Mouse (Mus musculus) embryonic facial prominence, embryonic 10.5 days (tissue): ENCODE data around the gene Slc39a3. TPM values are rescaled to one million over a fixed set of nuclear protein-coding genes. Genes with fewer than 3 reads are reported as not detected.
"Not testable (repeated sequence)": the region's sequence is repeated elsewhere in the genome, so short reads cannot be mapped to it uniquely, and the experiment has no call there.

Experiments used
- DNase-seq: peaks from one replicate; pipeline ENCODE4 v3.0.0-alpha.2; 2017; ENCODE audit warnings: low spot score
- H3K27ac ChIP-seq: fragments of 300-500 bp; sonication (generic); replicated peaks from 2 replicates; pipeline ENCODE4 v1.5.1; 2016; ENCODE audit warnings: mild to moderate bottlenecking
- H3K27me3 ChIP-seq: fragments of 300-500 bp; sonication (generic); replicated peaks from 2 replicates; pipeline ENCODE4 v1.6.1; 2016; ENCODE audit warnings: low read depth, mild to moderate bottlenecking; ENCODE audit not compliant: poor library complexity, severe bottlenecking
- H3K36me3 ChIP-seq: fragments of 300-500 bp; sonication (generic); replicated peaks from 2 replicates; pipeline ENCODE4 v1.6.1; 2016; ENCODE audit warnings: mild to moderate bottlenecking, moderate library complexity
- H3K4me1 ChIP-seq: fragments of 300-500 bp; sonication (generic); 2 replicates; pipeline ENCODE4 v1.6.1; 2016
- H3K4me3 ChIP-seq: fragments of 300-500 bp; sonication (generic); 2 replicates; pipeline ENCODE4 v1.5.1; 2016; ENCODE audit warnings: mild to moderate bottlenecking, moderate library complexity
- H3K9me3 ChIP-seq: fragments of 300-500 bp; sonication (generic); 2 replicates; pipeline ENCODE4 v1.6.1; 2016; ENCODE audit warnings: mild to moderate bottlenecking
- WGBS: fragments of 180-500 bp; shearing (Covaris S2); methylation state at CpG from one replicate; pipeline ENCODE4 v1.1.7; 2016; 5-methylcytosine and 5-hydroxymethylcytosine counted together
- polyA plus RNA-seq: library from polyadenylated mRNA; unstranded; fragments of >200 nt; fragmentation: Nextera tagmentation; extraction: Ambion mirVana; gene quantifications from 2 replicates; pipeline ENCODE4 v1.2.1, GENCODE M21; 2016

Gene Slc39a3
- polyA plus RNA-seq, 1 experiment from 2014 or later = 16.9 TPM

DNA sequence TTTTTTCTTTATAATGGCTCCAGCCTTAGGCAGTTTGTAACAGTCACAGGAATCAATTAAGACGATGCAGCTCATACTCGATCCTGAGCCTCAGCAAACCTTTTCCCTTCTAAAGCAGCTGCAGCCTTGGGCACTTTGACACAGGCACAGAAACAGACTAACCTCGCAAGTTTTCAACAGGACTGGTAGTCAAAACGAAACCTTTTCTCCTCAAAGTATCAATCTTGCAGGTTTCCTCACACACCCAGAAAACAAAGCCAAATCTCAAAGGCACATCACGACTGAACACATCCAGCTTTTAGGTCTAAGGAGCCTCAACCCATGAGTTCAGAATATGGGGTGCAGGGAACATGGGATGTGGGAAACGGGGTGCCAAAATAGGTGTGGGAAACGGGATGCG, 39.9 kb downstream of the Slc39a3 start:
- no peak for DNase-seq
- WGBS = 83% methylated on average over 8 of the region's 8 CpGs
- H3K4me3 ChIP-seq = no peak overlapping the region
- peaks cover 33% of the 10 kb centered on the region for H3K4me1 ChIP-seq
- peaks cover 56% of the 10 kb centered on the region for H3K27me3 ChIP-seq
- no peaks in the 10 kb centered on the region for H3K36me3 ChIP-seq
- H3K27ac ChIP-seq = no peak overlapping the region
- no peaks in the 10 kb centered on the region for H3K9me3 ChIP-seq

DNA sequence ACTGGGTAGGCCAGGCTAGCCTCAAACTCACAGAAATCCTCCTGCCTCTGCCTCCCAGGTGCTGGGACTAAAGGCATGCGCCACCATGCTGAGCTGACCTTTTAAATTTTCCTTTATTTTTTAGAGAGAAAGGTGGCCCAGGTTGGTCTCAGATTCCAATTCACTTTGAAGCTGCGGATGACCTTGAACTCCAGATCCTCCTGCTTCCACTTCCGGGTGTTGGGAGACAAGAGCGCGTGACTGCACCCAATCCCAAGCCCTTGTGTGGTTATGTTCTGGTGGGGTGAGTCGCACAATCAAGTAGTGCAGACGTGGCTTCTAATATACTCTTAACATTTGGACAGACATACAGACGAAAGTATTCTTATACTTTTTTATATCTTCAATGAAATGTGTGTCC, 40.7 kb downstream of the Slc39a3 start:
- H3K9me3 ChIP-seq = no peaks in the 10 kb centered on the region
- DNase-seq = no peak
- H3K4me3 ChIP-seq = no peak overlapping the region
- no peaks in the 10 kb centered on the region for H3K36me3 ChIP-seq
- no peak overlapping the region for H3K27ac ChIP-seq
- peaks cover 52% of the 10 kb centered on the region for H3K27me3 ChIP-seq
- 93% methylated on average over 8 of the region's 8 CpGs for WGBS
- H3K4me1 ChIP-seq = peaks cover 29% of the 10 kb centered on the region

DNA sequence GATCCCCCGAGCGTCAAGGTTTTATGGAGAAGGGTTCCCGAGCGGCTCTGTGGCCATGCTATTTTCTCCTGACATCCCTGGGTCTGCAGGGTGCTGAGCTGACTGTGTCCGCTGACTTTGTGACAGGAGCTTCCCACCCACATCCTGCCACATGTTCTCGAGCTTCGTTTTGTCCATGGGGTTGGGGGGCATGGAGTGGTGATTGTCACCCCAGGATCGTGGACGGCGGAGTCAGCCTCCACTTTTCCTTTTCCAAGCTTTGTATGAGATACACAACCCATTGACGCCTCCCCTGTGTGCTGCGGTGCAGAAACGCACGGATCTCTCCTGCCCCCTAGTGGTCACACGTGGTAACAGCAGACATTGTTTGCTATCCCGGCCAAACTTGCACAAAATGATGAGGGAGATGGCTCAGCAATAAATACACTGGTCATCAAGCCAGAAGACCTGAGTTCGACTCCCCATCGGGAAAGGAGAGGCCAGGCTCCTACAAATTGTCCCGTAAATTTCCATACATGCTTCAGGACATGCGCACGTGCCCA, 42.1 kb downstream of the Slc39a3 start:
- Histone ChIP-seq H3K4me1 (peaks cover 17% of the 10 kb centered on the region), H3K9me3 (no peaks in the 10 kb centered on the region), H3K36me3 (no peaks in the 10 kb centered on the region), H3K4me3 (no peak overlapping the region), H3K27me3 (peaks cover 42% of the 10 kb centered on the region), H3K27ac (no peak overlapping the region)
- WGBS = 12% methylated on average over 21 of the region's 21 CpGs
- peak; percentile 83 for DNase-seq

DNA sequence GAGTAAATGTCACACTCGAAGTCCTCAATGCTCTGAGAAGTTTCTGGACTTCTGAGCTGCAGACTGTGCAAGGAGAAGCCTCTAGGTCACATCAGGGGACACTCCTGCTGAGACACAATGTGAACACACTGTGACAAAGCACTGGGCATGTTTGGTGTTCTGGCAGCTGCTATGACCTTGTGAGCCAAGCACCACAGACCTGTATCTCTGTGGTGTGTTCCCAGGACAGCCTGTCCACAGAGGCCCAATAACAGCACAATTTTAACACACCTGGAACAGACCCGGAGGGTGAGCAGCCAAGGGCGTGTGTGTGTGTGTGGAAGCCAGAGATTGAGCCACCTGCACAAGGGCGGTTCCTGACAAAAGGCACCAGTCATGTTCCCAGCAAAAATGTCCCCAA, 42.6 kb downstream of the Slc39a3 start:
- no peak overlapping the region for H3K4me3 ChIP-seq
- H3K27me3 ChIP-seq = peaks cover 42% of the 10 kb centered on the region
- no peak for DNase-seq
- no peaks in the 10 kb centered on the region for H3K9me3 ChIP-seq
- H3K4me1 ChIP-seq = peaks cover 11% of the 10 kb centered on the region
- H3K36me3 ChIP-seq = no peaks in the 10 kb centered on the region
- 62% methylated on average over 4 of the region's 4 CpGs for WGBS
- no peak overlapping the region for H3K27ac ChIP-seq

DNA sequence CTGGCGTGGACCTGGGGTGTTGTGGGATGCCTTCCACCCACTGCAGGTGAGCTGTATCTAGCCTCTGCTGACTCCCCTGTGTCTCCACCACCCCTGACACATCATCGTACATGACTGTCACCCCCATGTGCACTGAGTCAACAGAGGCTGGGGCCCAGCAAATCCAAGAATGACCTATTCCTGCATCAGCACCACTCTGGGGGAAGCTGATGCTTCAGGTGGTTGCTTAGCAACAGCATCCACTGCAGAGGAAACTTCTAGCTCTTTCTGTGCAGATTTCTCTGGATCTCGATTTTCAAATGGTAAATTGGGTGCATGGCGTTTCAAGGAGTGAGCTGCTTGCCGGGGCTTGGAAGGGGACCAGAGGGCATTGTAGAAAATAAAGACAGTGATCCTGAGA, 44.0 kb downstream of the Slc39a3 start:
- H3K27me3 ChIP-seq = peaks cover 48% of the 10 kb centered on the region
- WGBS = 65% methylated on average over 5 of the region's 5 CpGs
- no peak overlapping the region for H3K27ac ChIP-seq
- H3K4me1 ChIP-seq = peaks cover 6% of the 10 kb centered on the region; the same call in 1 of the 2 replicates
- no peak overlapping the region for H3K4me3 ChIP-seq
- H3K36me3 ChIP-seq = no peaks in the 10 kb centered on the region
- DNase-seq = no peak
- no peaks in the 10 kb centered on the region for H3K9me3 ChIP-seq

DNA sequence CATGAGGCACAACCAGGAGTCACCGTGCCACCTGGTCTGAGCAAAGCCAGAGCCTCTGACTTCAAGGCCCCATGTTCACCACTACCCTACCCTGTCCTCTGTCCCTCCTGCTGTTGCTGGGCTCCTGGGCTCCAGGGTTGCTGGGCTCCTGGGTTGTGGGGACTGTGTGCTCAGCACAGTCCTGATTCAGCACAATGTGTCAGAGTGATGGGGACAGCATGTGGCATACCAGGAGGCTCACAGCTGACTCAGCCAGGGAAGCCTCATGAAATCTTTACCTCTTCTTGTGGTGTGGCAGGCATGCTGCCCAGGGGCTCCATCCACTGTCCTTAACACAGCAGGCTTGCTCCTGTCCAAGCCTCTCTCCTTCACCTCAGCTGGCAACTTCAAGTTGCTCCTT, 45.3 kb downstream of the Slc39a3 start:
- DNase-seq = no peak
- H3K4me1 ChIP-seq = peaks cover 8% of the 10 kb centered on the region
- WGBS = 73% methylated on average over 1 of the region's 1 CpGs
- peaks cover 46% of the 10 kb centered on the region for H3K27me3 ChIP-seq
- no peak overlapping the region for H3K27ac ChIP-seq
- H3K4me3 ChIP-seq = no peak overlapping the region
- no peaks in the 10 kb centered on the region for H3K9me3 ChIP-seq
- H3K36me3 ChIP-seq = no peaks in the 10 kb centered on the region

DNA sequence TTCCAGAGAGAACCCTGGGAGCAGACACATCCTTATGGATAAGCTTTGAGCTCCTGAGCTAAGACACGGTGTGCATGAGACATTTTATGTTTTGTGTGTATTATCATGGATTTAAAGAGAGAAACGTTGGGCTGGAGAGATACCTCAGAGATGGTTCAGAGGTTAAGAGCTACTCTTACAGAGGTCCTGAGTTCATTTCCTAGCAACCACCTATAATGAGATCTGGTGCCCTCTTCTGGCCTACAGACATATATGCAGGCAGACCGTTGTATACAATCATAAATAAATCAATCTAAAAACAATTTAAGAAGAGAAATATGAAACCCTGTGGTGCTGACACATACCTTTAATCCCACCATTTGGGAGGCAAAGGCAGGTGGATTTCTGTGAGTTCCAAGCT, 46.2 kb downstream of the Slc39a3 start:
- Histone ChIP-seq H3K27ac (no peak overlapping the region), H3K4me1 (peaks cover 8% of the 10 kb centered on the region), H3K4me3 (no peak overlapping the region), H3K27me3 (peaks cover 54% of the 10 kb centered on the region), H3K36me3 (no peaks in the 10 kb centered on the region), H3K9me3 (no peaks in the 10 kb centered on the region)
- WGBS = 13% methylated on average over 3 of the region's 3 CpGs
- no peak for DNase-seq

DNA sequence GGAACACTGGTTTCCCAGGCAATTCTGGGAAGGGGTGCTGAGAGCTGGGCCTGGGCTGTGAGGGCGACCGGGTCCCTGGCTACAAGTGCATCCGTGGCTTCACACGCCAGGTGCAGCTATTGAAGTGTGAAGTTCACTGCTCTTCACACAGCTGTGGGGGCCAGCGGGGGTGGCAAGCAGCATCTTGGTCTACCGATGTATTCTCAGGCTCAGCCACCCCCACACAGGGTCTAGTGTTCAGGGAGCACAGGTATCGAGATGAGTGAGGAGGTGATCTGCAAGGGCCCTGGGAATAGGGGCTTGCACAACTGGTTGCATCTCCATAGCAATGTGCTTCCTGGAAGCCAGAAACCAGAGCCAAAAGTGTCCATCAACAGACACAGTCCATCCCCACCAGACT, 46.8 kb downstream of the Slc39a3 start:
- 74% methylated on average over 7 of the region's 7 CpGs for WGBS

DNA sequence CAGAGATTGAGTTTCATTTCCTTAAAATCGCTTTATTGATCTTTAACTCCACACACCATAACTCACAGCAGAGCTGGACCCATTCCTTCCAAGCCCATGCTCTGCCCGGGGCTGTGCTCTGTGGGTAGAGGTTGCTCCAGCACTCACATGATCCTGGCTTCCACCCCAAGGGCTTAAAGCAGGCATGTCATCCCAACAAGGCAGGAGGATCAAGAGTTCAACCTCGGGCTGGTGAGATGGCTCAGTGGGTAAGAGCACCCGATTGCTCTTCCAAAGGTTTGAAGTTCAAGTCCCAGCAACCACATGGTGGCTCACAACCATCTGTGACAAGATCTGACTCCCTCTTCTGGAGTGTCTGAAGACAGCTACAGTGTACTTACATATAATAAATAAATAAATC, 47.4 kb downstream of the Slc39a3 start:
- H3K27me3 ChIP-seq = peaks cover 63% of the 10 kb centered on the region
- H3K36me3 ChIP-seq = not testable (repeated sequence)

More for the DNA sequence above, 46.8 kb downstream of the Slc39a3 start:
- Histone ChIP-seq H3K27ac (no peak overlapping the region), H3K4me1 (peaks cover 14% of the 10 kb centered on the region), H3K4me3 (no peak overlapping the region), H3K36me3 (no peaks in the 10 kb centered on the region), H3K9me3 (no peaks in the 10 kb centered on the region), H3K27me3 (peaks cover 60% of the 10 kb centered on the region)
- DNase-seq = no peak

DNA sequence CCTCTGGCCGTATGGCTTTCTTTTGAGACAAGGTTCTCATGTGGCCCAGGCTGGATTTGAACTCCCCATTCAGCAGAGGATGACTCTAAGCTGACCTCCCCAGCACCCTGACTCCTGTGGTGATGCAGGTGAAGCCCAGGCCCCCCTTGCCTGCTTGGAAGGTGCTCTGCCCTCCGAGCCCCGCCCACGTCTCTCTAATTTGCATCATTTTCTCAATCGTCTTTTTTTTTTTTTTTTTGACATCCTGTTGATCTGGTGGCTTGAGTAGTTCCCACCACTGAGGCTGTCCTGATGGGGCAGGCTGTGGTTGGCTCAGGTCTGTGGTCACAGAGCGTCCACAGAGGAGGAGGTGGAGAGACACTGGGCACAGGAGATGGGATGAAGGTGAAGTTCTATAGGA, 47.8 kb downstream of the Slc39a3 start:
- peaks cover 63% of the 10 kb centered on the region for H3K27me3 ChIP-seq
- no peaks in the 10 kb centered on the region for H3K36me3 ChIP-seq
- H3K9me3 ChIP-seq = no peaks in the 10 kb centered on the region
- WGBS = 70% methylated on average over 6 of the region's 6 CpGs
- DNase-seq = no peak
- peaks cover 16% of the 10 kb centered on the region for H3K4me1 ChIP-seq
- H3K27ac ChIP-seq = no peak overlapping the region
- H3K4me3 ChIP-seq = no peak overlapping the region

More for the DNA sequence above, 47.4 kb downstream of the Slc39a3 start:
- H3K27ac ChIP-seq, H3K9me3 ChIP-seq, DNase-seq, H3K4me3 ChIP-seq: not testable (repeated sequence)
- WGBS = 63% methylated on average over 4 of the region's 4 CpGs
- peaks cover 16% of the 10 kb centered on the region for H3K4me1 ChIP-seq

DNA sequence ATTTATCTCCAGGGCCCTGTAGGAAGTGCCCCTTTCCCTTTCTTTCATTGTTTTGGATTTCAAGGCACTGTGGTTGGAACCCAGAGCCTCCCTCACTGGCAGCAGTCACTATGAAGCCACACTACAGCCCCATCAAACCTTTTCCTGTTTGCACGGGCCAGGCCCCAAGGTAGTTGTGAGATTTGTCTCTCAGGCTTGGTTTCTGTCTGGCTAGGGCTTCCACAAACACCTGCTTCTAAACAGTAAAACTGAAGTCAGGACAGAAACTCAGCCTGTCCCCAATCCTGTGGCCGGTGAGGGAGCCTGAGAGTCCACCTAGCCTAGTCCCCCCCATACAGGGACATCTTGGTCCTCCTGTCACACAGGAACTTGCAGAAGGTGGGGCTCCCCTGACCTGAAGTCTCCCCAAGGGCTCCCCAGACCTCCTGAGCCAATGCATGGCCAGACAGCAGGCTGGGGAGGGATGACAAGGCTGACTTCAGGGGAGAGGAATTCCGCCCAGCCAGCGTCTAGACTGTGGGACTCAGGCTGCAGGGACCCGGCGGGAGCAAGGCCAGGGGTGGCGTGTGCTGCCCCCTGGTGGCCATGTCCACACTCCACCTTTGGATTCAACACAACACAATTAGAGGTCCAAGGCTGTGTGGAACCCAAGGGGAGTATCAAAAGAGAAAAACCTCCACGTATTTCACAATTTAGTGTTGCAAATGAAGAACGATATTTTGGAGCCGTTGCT, 49.4 kb downstream of the Slc39a3 start:
- DNase-seq = peak; percentile 92
- peaks cover 60% of the 10 kb centered on the region for H3K27me3 ChIP-seq
- 10% methylated on average over 10 of the region's 10 CpGs for WGBS
- H3K36me3 ChIP-seq = no peaks in the 10 kb centered on the region
- H3K27ac ChIP-seq = peak overlapping the region; percentile 63
- no peaks in the 10 kb centered on the region for H3K9me3 ChIP-seq
- 0 out of 2 replicates have a peak overlapping the region, but pooled peaks have one; percentile 1 for H3K4me3 ChIP-seq
- H3K4me1 ChIP-seq = peaks cover 17% of the 10 kb centered on the region

DNA sequence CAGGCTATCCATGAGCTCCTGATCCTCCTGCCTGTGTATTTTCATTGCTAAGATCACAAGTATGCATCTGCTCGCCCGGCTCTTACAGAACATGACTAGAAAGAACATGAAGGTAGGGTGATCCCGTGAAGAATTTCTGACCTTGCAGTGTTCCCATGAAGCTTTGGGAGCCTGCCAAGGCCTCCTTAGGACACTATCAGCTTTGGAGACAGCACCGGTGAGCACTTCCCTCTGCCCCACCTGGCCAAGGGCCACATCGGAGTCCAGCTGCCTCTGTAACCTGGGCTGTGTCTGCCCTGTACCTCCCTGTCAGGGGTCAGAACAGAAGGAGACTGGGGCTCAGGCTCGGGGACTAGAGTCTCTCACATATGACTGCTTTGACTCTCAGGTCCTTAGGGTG, 50.5 kb downstream of the Slc39a3 start:
- Histone ChIP-seq H3K4me1 (peaks cover 26% of the 10 kb centered on the region), H3K4me3 (no peak overlapping the region), H3K27me3 (peaks cover 56% of the 10 kb centered on the region), H3K9me3 (no peaks in the 10 kb centered on the region), H3K36me3 (no peaks in the 10 kb centered on the region), H3K27ac (no peak overlapping the region)
- DNase-seq = no peak
- 75% methylated on average over 6 of the region's 6 CpGs for WGBS

DNA sequence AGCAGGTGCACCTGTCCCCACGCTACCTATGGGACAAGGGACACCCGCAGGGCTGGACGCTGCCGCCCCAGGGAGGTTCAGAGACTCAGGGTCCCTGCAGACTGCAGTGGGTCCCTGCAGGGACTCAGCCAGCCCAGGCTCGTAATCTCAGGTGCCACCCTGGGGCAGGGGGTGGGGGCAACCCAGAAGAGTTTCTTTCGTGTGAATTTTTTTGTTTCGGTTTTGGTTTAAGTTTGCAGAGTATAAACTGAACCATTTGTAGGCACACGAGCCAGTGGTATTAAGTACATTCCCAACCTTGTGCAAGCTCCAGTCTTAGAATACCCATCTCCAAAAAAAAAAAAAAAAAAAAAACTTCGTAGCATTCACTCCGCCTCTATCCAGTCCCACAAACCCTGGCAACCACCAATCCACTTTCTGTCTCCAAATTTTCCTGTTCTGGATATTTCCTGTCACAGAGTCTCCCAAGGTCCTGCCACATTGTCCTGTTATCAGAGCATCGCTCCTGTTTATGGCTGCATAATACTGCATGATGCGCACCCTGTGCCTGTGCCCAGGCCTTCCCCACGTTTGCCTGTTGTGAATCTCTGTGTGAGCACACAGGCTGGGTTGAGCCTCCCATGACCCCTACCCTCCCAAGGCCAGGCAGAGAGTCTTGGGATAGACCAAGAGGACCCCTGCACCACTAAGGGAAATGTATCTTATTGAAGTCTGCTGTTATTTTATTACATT, 51.1 kb downstream of the Slc39a3 start:
- Histone ChIP-seq H3K9me3 (no peaks in the 10 kb centered on the region), H3K4me1 (peaks cover 26% of the 10 kb centered on the region), H3K36me3 (no peaks in the 10 kb centered on the region), H3K27me3 (peaks cover 56% of the 10 kb centered on the region), H3K27ac (no peak overlapping the region), H3K4me3 (peak overlapping the region; percentile 40)
- DNase-seq = no peak
- 35% methylated on average over 13 of the region's 13 CpGs for WGBS
